Comparison of ENCODE assay signal across 8 mouse cellular contexts in the genomic region with DNA sequence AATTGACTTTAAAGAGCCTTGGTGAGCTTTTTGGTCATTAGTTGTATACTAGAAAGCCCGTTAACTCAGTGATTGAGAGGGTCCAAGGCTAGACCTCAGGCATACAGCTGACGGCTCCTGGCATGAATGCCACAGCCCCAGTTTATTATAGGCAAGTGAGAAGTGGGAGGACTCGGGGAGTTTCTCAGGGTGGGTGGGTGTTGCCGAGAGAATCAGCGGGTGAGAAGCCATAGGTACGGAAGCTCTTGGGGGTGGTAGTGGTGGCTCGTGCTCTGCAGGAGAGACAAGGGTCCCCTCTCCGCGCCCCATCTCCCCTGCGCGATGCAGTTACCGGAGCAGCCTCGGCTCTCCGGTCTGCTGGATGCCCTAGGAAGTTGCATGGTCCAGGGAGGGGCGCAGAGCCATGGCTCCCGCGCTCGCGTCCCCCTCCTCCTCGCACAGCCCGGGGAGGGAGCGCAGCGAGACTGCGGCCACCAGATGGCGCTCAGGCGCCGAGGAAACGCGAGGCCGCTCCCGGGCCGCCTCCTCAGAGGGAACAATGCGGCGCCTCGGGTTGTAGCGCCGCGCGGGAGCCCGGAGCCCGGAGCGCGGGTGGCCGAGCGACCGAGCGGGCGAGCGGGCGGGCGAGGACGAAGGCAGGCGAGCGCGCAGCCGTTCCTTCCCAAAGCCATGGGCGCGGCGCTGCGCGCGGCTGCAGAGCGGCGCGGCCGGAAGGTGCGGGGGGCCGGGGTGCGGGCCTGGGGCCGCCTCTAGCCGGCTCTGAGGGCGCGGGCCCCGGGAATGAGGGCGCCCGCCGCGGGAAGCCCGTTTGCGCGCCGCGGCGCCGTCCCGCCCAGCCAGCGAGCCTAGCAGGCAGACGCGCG. TPM values are rescaled to one million over a fixed set of nuclear protein-coding genes. Genes with fewer than 3 reads are reported as not detected.
DNase-seq lines count a peak whose midpoint lies in the region; ATAC-seq and TF ChIP-seq lines count a peak whose summit lies in the region.

A gene (plus strand): TSS at position 541 of the 863 bp plus-strand sequence.

- under 1% methylated on average over 74 of the region's 90 CpGs for WGBS in forebrain, embryonic 13.5 days
- under 1% methylated on average over 76 of the region's 90 CpGs for WGBS in heart, postnatal 0 days
- WGBS in liver, embryonic 13.5 days (ENCODE audit: insufficient replicate concordance), result 2% methylated on average over 88 of the region's 90 CpGs
- WGBS in stomach, embryonic 14.5 days, result under 1% methylated on average over 73 of the region's 90 CpGs

- no peak for TF ChIP-seq EP300 in heart, postnatal 0 days (IDR thresholded peaks at IDR 0.05; ENCODE audit: low read depth)

- peaks cover 56% of the 10 kb centered on the region for H3K4me1 ChIP-seq in forebrain, embryonic 13.5 days
- peaks cover 17% of the 10 kb centered on the region for H3K4me1 ChIP-seq in heart, postnatal 0 days (ENCODE audit: control insufficient read depth, insufficient read depth)
- H3K4me1 ChIP-seq in liver, embryonic 13.5 days (replicated peaks), result peaks cover 6% of the 10 kb centered on the region; the same call in 1 of the 2 replicates
- no peaks in the 10 kb centered on the region for H3K4me1 ChIP-seq in stomach, embryonic 14.5 days (ENCODE audit: control insufficient read depth, insufficient read depth, low read length)

- peak; percentile 85 for TF ChIP-seq CTCF in heart, postnatal 0 days (IDR thresholded peaks at IDR 0.05; ENCODE audit: low read depth)

- DNase-seq in CD8-positive naive resting alpha-beta T cell, adult 2 months (ENCODE audit: low read depth in 2 of 2, low spot score in 2 of 2), result peak; percentile 62 to 71
- peak; percentile 25 for DNase-seq in c-Kit-positive CD71-positive TER-119-positive erythroid progenitor cells, embryonic 14.5 days (ENCODE audit: low spot score)
- DNase-seq in heart, postnatal 0 days (ENCODE audit: low spot score), result peak; percentile 24
- peak; percentile 75 to 85 for DNase-seq in kidney, postnatal 25 days
- peak; percentile 27 for DNase-seq in liver, embryonic 13.5 days
- peak; percentile 95 for DNase-seq in neural tube, embryonic 10.5 days (ENCODE audit: extremely low spot score, low spot score)

- peaks cover 28% of the 10 kb centered on the region for H3K27me3 ChIP-seq in forebrain, embryonic 13.5 days
- H3K27me3 ChIP-seq in heart, postnatal 0 days (ENCODE audit: control insufficient read depth, insufficient read depth, low read length), result peaks cover 64% of the 10 kb centered on the region
- H3K27me3 ChIP-seq in liver, embryonic 13.5 days, result peaks cover 93% of the 10 kb centered on the region
- H3K27me3 ChIP-seq in stomach, embryonic 14.5 days (ENCODE audit: control insufficient read depth, insufficient read depth, low read length), result peaks cover 30% of the 10 kb centered on the region

- H3K9ac ChIP-seq in forebrain, embryonic 13.5 days, result peak within 1 kb of the TSS; percentile 99
- peak within 1 kb of the TSS; percentile 42; the same call in 1 of the 2 replicates for H3K9ac ChIP-seq in heart, postnatal 0 days (replicated peaks; ENCODE audit: low read depth, low read length)
- H3K9ac ChIP-seq in liver, embryonic 13.5 days, result no peak within 1 kb of the TSS
- H3K9ac ChIP-seq in stomach, embryonic 14.5 days (replicated peaks; ENCODE audit: low read depth, low read length), result peak within 1 kb of the TSS; percentile 48

- peak within 1 kb of the TSS; percentile 81 for H3K27ac ChIP-seq in forebrain, embryonic 13.5 days
- no peak within 1 kb of the TSS for H3K27ac ChIP-seq in heart, postnatal 0 days (ENCODE audit: low read depth)
- no peak within 1 kb of the TSS for H3K27ac ChIP-seq in liver, embryonic 13.5 days
- no peak within 1 kb of the TSS for H3K27ac ChIP-seq in stomach, embryonic 14.5 days (ENCODE audit: low read length)

- H3K4me2 ChIP-seq in forebrain, embryonic 13.5 days, result peak within 1 kb of the TSS; percentile 85
- peak within 1 kb of the TSS; percentile 95 for H3K4me2 ChIP-seq in heart, postnatal 0 days (ENCODE audit: low read depth, low read length)
- H3K4me2 ChIP-seq in liver, embryonic 13.5 days, result peak within 1 kb of the TSS; percentile 72
- H3K4me2 ChIP-seq in stomach, embryonic 14.5 days (replicated peaks; ENCODE audit: low read depth, low read length), result peak within 1 kb of the TSS; percentile 99

- H3K36me3 ChIP-seq in forebrain, embryonic 13.5 days (ENCODE audit: poor library complexity, severe bottlenecking), result peaks cover 5% of the 10 kb centered on the region
- H3K36me3 ChIP-seq in heart, postnatal 0 days (replicated peaks; ENCODE audit: control insufficient read depth, insufficient read depth, low read length), result no peaks in the 10 kb centered on the region
- no peaks in the 10 kb centered on the region for H3K36me3 ChIP-seq in liver, embryonic 13.5 days
- H3K36me3 ChIP-seq in stomach, embryonic 14.5 days (ENCODE audit: control insufficient read depth, insufficient read depth, low read length), result no peaks in the 10 kb centered on the region

- peak; percentile 92 for ATAC-seq in forebrain, embryonic 13.5 days
- peak; percentile 68 for ATAC-seq in heart, postnatal 0 days (ENCODE audit: insufficient read depth, low read depth)
- ATAC-seq in liver, embryonic 13.5 days (ENCODE audit: low read depth), result peak; percentile 23; the same call in 1 of the 2 replicates
- peak; percentile 87 for ATAC-seq in stomach, embryonic 14.5 days (ENCODE audit: insufficient number of reproducible peaks, insufficient read depth, low FRiP score, low read depth)

- H3K4me3 ChIP-seq in forebrain, embryonic 13.5 days, result peak within 1 kb of the TSS; percentile 80
- H3K4me3 ChIP-seq in heart, postnatal 0 days (ENCODE audit: low read depth, low read length), result peak within 1 kb of the TSS; percentile 55
- H3K4me3 ChIP-seq in liver, embryonic 13.5 days (replicated peaks), result peak within 1 kb of the TSS; percentile 51
- peak within 1 kb of the TSS; percentile 48 for H3K4me3 ChIP-seq in stomach, embryonic 14.5 days (ENCODE audit: low read depth, low read length)

- no peaks in the 10 kb centered on the region for H3K9me3 ChIP-seq in forebrain, embryonic 13.5 days (replicated peaks)
- H3K9me3 ChIP-seq in heart, postnatal 0 days (replicated peaks; ENCODE audit: control insufficient read depth, low read length), result no peaks in the 10 kb centered on the region
- H3K9me3 ChIP-seq in liver, embryonic 13.5 days (replicated peaks), result no peaks in the 10 kb centered on the region
- no peaks in the 10 kb centered on the region for H3K9me3 ChIP-seq in stomach, embryonic 14.5 days (ENCODE audit: control insufficient read depth, low read depth, low read length)

RNA-seq across cellular contexts. Expression of the gene that starts here (rescaled TPM):
- polyA plus RNA-seq in forebrain, embryonic 13.5 days (2015; fragmentation: Nextera tagmentation; extraction: Ambion mirVana), result 18.5 and 19.8 TPM in 2 replicates
- 0.04 and 0.58 TPM in 2 replicates for total RNA-seq in heart, postnatal 0 days (2014; rRNA removed; ENCODE audit: low replicate concordance)
- polyA plus RNA-seq in heart, postnatal 0 days (2015; fragmentation: Nextera tagmentation; extraction: Ambion mirVana), result 0.11 and 0.14 TPM in 2 replicates
- polyA plus RNA-seq in liver, embryonic 13.5 days (2015; fragmentation: Nextera tagmentation; extraction: Ambion mirVana), result 0.06 TPM in 1 of 2 replicates, not detected in the other
- 1.2 and 1.3 TPM in 2 replicates for polyA plus RNA-seq in stomach, embryonic 14.5 days (2014; fragmentation: Nextera tagmentation; extraction: Ambion mirVana)

Comparison
In these comparisons a context has a peak if more than half of its experiments do, and no peak if none do; other contexts are left out.
1. Peak in DNase-seq, ATAC-seq, H3K4me3 ChIP-seq, H3K9ac ChIP-seq and H3K4me2 ChIP-seq in heart, postnatal 0 days; RNA of the gene not detected or under 1 TPM.
2. Peak in DNase-seq, ATAC-seq, H3K4me3 ChIP-seq and H3K4me2 ChIP-seq in liver, embryonic 13.5 days; RNA of the gene not detected or under 1 TPM.
3. DNase-seq: peak in every context shown above with its lines; median percentile 95 in neural tube, embryonic 10.5 days; 80 in kidney, postnatal 25 days; 66 in CD8-positive naive resting alpha-beta T cell, adult 2 months; 27 in liver, embryonic 13.5 days; 25 in c-Kit-positive CD71-positive TER-119-positive erythroid progenitor cells, embryonic 14.5 days; 24 in heart, postnatal 0 days.
4. ATAC-seq: peak in every context shown above with its lines; median percentile 92 in forebrain, embryonic 13.5 days; 87 in stomach, embryonic 14.5 days; 68 in heart, postnatal 0 days; 23 in liver, embryonic 13.5 days.